In the genomic region with DNA sequence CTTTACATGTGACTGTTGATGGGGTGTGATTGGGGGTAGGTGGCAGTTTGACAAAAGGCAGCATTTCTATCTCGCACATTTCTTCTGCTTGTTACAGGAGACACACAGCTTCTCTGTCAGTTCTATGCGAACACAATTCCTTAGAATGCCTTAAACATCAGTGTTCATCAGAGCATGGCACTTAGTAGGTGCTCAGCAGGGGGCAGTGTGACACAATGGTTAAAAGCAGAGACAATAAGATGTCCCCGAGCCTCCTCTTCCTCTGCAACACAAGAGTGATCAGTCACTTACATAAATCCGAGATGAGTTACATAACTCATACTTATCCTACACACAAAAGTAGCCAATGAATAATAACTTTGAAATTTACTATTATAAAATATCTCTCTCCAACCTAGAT, we compare ENCODE assay signal across 9 mouse cellular contexts.
DNase-seq lines count a peak whose midpoint lies in the region; ATAC-seq and TF ChIP-seq lines count a peak whose summit lies in the region.
"Had no signal": no experiment of that assay in that cellular context is flagged by ENCODE, and none has a peak within 500 bp of the region (broad histone marks: within the 10 kb centered on the region; RNA-seq: fewer than 3 reads in every experiment).

No protein-coding gene starts in this region.

- no peak overlapping the region for H3K4me2 ChIP-seq in intestine, postnatal 0 days (replicated peaks; ENCODE audit: low read depth)
- H3K4me2 ChIP-seq in intestine, embryonic 16.5 days (ENCODE audit: low read depth, low read length): no peak overlapping the region
- H3K4me2 ChIP-seq: limb, embryonic 13.5 days had no signal

- WGBS in intestine, postnatal 0 days: 41% methylated on average over 4 of the region's 4 CpGs
- 59% methylated on average over 4 of the region's 4 CpGs for WGBS in intestine, embryonic 16.5 days
- 64% methylated on average over 4 of the region's 4 CpGs for WGBS in thymus, adult 2 months

- TF ChIP-seq POLR2A in thymus, adult 2 months (IDR thresholded peaks at IDR 0.05; ENCODE audit: control insufficient read depth, extremely low read depth, insufficient read depth, low read length, poor library complexity): no peak

- H3K9me3 ChIP-seq in intestine, postnatal 0 days (ENCODE audit: control insufficient read depth): no peaks in the 10 kb centered on the region
- H3K9me3 ChIP-seq in intestine, embryonic 16.5 days (ENCODE audit: control insufficient read depth, low read length): no peaks in the 10 kb centered on the region
- H3K9me3 ChIP-seq: limb, embryonic 13.5 days had no signal

- no peaks in the 10 kb centered on the region for H3K4me1 ChIP-seq in intestine, postnatal 0 days (replicated peaks; ENCODE audit: control insufficient read depth, insufficient read depth, low read length)
- H3K4me1 ChIP-seq in intestine, embryonic 16.5 days (ENCODE audit: control insufficient read depth, insufficient read depth, low read length): no peaks in the 10 kb centered on the region
- no peaks in the 10 kb centered on the region for H3K4me1 ChIP-seq in thymus, adult 2 months (replicated peaks; ENCODE audit: control insufficient read depth, insufficient read depth, low read length)
- H3K4me1 ChIP-seq: limb, embryonic 13.5 days had no signal

- ATAC-seq in intestine, postnatal 0 days: no peak
- ATAC-seq in intestine, embryonic 16.5 days: no peak

- peak; percentile 66 for DNase-seq in 3T3-L1 (ENCODE audit: low read depth, low spot score)
- DNase-seq in adrenal gland, adult 2 months: peak; percentile 40
- peak; percentile 48 to 53 for DNase-seq in heart, postnatal 10 days
- DNase-seq in lung, postnatal 4 days: peak; percentile 22 to 27
- DNase-seq in thymus, adult 2 months: no peak
- DNase-seq in cerebellum, adult 9-10 months: no peak

- H3K27me3 ChIP-seq in intestine, postnatal 0 days (replicated peaks; ENCODE audit: control insufficient read depth, insufficient read depth, low read length): no peaks in the 10 kb centered on the region
- H3K27me3 ChIP-seq in intestine, embryonic 16.5 days (replicated peaks; ENCODE audit: control insufficient read depth, insufficient read depth, low read length): no peaks in the 10 kb centered on the region
- no peaks in the 10 kb centered on the region for H3K27me3 ChIP-seq in thymus, adult 2 months (ENCODE audit: control insufficient read depth, insufficient read depth, low read length)
- H3K27me3 ChIP-seq: limb, embryonic 13.5 days had no signal

- no peak overlapping the region for H3K4me3 ChIP-seq in intestine, postnatal 0 days (ENCODE audit: low read depth, low read length)
- no peak overlapping the region for H3K4me3 ChIP-seq in intestine, embryonic 16.5 days (ENCODE audit: low read length)
- no peak overlapping the region for H3K4me3 ChIP-seq in thymus, adult 2 months (ENCODE audit: control insufficient read depth, insufficient read depth, low read length)
- H3K4me3 ChIP-seq: limb, embryonic 13.5 days had no signal

- peak; percentile 67 for TF ChIP-seq CTCF in intestine, postnatal 0 days (IDR thresholded peaks at IDR 0.05; ENCODE audit: low read depth)
- TF ChIP-seq CTCF in thymus, adult 2 months (IDR thresholded peaks at IDR 0.05; ENCODE audit: borderline replicate concordance, control insufficient read depth, extremely low read depth, insufficient read depth, low read length, poor library complexity): no peak

- H3K36me3 ChIP-seq in intestine, postnatal 0 days (ENCODE audit: control insufficient read depth, insufficient read depth): no peaks in the 10 kb centered on the region
- H3K36me3 ChIP-seq in intestine, embryonic 16.5 days (ENCODE audit: control insufficient read depth, insufficient read depth, low read length): no peaks in the 10 kb centered on the region
- no peaks in the 10 kb centered on the region for H3K36me3 ChIP-seq in thymus, adult 2 months (ENCODE audit: control insufficient read depth, insufficient read depth, low read length)
- H3K36me3 ChIP-seq: limb, embryonic 13.5 days had no signal

- intact Hi-C loops in heart, postnatal 10 days (cut with DNase I): loop anchor here (5.0 kb wide), 2 partner anchors 721 to 946 kb away; partner anchors contain the start of gene Mafb

- no peak overlapping the region for H3K9ac ChIP-seq in intestine, postnatal 0 days (ENCODE audit: low read depth, low read length)
- no peak overlapping the region for H3K9ac ChIP-seq in intestine, embryonic 16.5 days (ENCODE audit: low read depth, low read length)
- H3K9ac ChIP-seq: limb, embryonic 13.5 days had no signal

- H3K27ac ChIP-seq in intestine, postnatal 0 days (ENCODE audit: low read depth, low read length): no peak overlapping the region
- H3K27ac ChIP-seq in intestine, embryonic 16.5 days (ENCODE audit: low read length): no peak overlapping the region
- H3K27ac ChIP-seq in thymus, adult 2 months (ENCODE audit: control insufficient read depth, insufficient read depth, low read length): no peak overlapping the region
- H3K27ac ChIP-seq: limb, embryonic 13.5 days had no signal

Comparison
In these comparisons a context has a peak if more than half of its experiments do, and no peak if none do; other contexts are left out.
1. DNase-seq: peak in 3T3-L1 (single experiment), adrenal gland, adult 2 months (single experiment), heart, postnatal 10 days (2 of 2) and lung, postnatal 4 days (2 of 2); none in thymus, adult 2 months (single experiment) and cerebellum, adult 9-10 months (single experiment).